Mouse (Mus musculus) forebrain, postnatal 0 days (tissue): ENCODE data around the gene Emc1. TPM values are rescaled to one million over a fixed set of nuclear protein-coding genes. Genes with fewer than 3 reads are reported as not detected.
A peak's percentile ranks its signal among the peaks of the same experiment; 100 is the strongest.

Experiments used
- ATAC-seq: fragments of 200-750 bp; cut with Nextera tagmentation; 2 replicates; pipeline ENCODE4 v1.8.0; 2017; ENCODE audit warnings: mild to moderate bottlenecking, moderate library complexity
- DNase-seq: peaks from one replicate; pipeline ENCODE4 v3.0.0-alpha.2; 2015
- H3K27ac ChIP-seq: fragments of 300-500 bp; sonication (generic); 2 replicates; pipeline ENCODE4 v1.5.1; 2014; ENCODE audit warnings: low read depth, mild to moderate bottlenecking, antibody characterized with exemption, low read length, moderate library complexity, mixed read lengths
- H3K27me3 ChIP-seq: fragments of 300-500 bp; sonication (generic); 2 replicates; pipeline ENCODE4 v1.6.1; 2014; ENCODE audit warnings: mild to moderate bottlenecking, low read length, mixed read lengths; ENCODE audit not compliant: insufficient read depth
- H3K36me3 ChIP-seq: fragments of 300-500 bp; sonication (generic); 2 replicates; pipeline ENCODE4 v1.6.1; 2014; ENCODE audit warnings: mild to moderate bottlenecking, moderate library complexity; ENCODE audit not compliant: insufficient read depth
- H3K4me1 ChIP-seq: fragments of 300-500 bp; sonication (generic); 2 replicates; pipeline ENCODE4 v1.6.1; 2014; ENCODE audit warnings: antibody characterized with exemption; ENCODE audit not compliant: insufficient read depth
- H3K4me2 ChIP-seq: fragments of 300-500 bp; sonication (generic); 2 replicates; pipeline ENCODE4 v1.6.1; 2014; ENCODE audit warnings: low read depth, mild to moderate bottlenecking, moderate library complexity
- H3K4me3 ChIP-seq: fragments of 300-500 bp; sonication (generic); 2 replicates; pipeline ENCODE4 v1.5.1; 2014; ENCODE audit warnings: low read depth, low read length, mixed read lengths
- H3K9ac ChIP-seq: fragments of 300-500 bp; sonication (generic); 2 replicates; pipeline ENCODE4 v1.6.1; 2014; ENCODE audit warnings: mild to moderate bottlenecking
- H3K9me3 ChIP-seq: fragments of 300-500 bp; sonication (generic); 2 replicates; pipeline ENCODE4 v1.6.1; 2016; ENCODE audit warnings: low read length
- CTCF ChIP-seq: sonication (generic); IDR thresholded peaks from 2 replicates; pipeline ENCODE4 v1.5.1; 2016; ENCODE audit warnings: antibody characterized with exemption, control low read depth, low read depth
- WGBS: fragments of 180-500 bp; shearing (Covaris S2); extraction: QIAGEN DNeasy Blood & Tissue Kit; methylation state at CpG from one replicate; pipeline ENCODE4 v1.1.7; 2014; 5-methylcytosine and 5-hydroxymethylcytosine counted together
- polyA plus RNA-seq: library from polyadenylated mRNA; unstranded; fragments of >200 nt; fragmentation: Nextera tagmentation; extraction: Ambion mirVana; gene quantifications from 2 replicates; pipeline ENCODE4 v1.2.1, GENCODE M21; 2015
- total RNA-seq: library from RNA; depleted of rRNA; stranded (reverse); fragments of >200 nt; gene quantifications from 2 replicates; pipeline ENCODE4 v1.2.3, GENCODE M21; 2014; rRNA removed

Emc1 gene
- 46.2 and 65.8 TPM in 2 replicates for total RNA-seq
- polyA plus RNA-seq, result 33.2 and 41.4 TPM in 2 replicates

- H3K4me2 ChIP-seq, result peak within 1 kb of the TSS; percentile 75
- H3K9ac ChIP-seq, result peak within 1 kb of the TSS; percentile 83
- no peaks in the 10 kb centered on the region for H3K27me3 ChIP-seq
- under 1% methylated on average over 64 of the region's 64 CpGs for WGBS
- peaks cover 39% of the 10 kb centered on the region for H3K36me3 ChIP-seq
- H3K4me3 ChIP-seq, result peak within 1 kb of the TSS; percentile 57
- DNase-seq (peak; percentile 90), ATAC-seq (peak; percentile 98)
- peaks cover 12% of the 10 kb centered on the region; the same call in 1 of the 2 replicates for H3K4me1 ChIP-seq
- peak within 1 kb of the TSS; percentile 92 for H3K27ac ChIP-seq
- no peaks in the 10 kb centered on the region for H3K9me3 ChIP-seq
- TF ChIP-seq CTCF, result no peak
Measured at GRCm38 (mm10) chr4:139351931-139352711, at the start of gene Emc1, which contains the start of the genes Mrto4 and Ubr4. TSS of gene Emc1 (plus strand) at chr4:139352587. TSS of gene Mrto4 (minus strand) at chr4:139352576. TSS of gene Ubr4 (plus strand) at chr4:139352609.

DNA sequence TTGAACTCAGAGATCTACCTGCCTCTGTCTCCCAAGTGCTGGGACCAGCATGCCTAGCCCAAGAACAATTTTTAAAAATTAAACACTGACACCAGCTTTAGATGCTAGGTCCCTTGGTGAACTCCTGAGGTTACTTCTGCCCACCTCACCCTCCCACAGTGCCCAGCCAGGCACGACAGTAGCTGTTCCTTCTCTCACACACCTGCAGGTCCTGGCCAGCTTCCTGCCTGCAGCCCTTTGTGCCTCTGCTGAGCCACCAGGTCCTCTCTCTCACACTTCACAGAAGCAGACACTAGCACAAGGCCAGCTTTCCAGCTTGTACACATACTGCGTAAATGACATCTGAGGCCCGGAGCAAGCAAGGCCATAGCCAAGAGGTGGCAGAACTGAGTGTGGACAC, 46.9 kb upstream of the Emc1 start:
- no peak overlapping the region for H3K4me3 ChIP-seq
- peaks cover 28% of the 10 kb centered on the region for H3K36me3 ChIP-seq
- DNase-seq (no peak), ATAC-seq (no peak)
- no peak overlapping the region for H3K9ac ChIP-seq
- H3K27me3 ChIP-seq, result no peaks in the 10 kb centered on the region
- no peak overlapping the region for H3K4me2 ChIP-seq
- 92% methylated on average over 3 of the region's 3 CpGs for WGBS
- no peak for TF ChIP-seq CTCF
- H3K27ac ChIP-seq, result no peak overlapping the region
- H3K4me1 ChIP-seq, result peaks cover 12% of the 10 kb centered on the region; the same call in 1 of the 2 replicates
- H3K9me3 ChIP-seq, result no peaks in the 10 kb centered on the region

DNA sequence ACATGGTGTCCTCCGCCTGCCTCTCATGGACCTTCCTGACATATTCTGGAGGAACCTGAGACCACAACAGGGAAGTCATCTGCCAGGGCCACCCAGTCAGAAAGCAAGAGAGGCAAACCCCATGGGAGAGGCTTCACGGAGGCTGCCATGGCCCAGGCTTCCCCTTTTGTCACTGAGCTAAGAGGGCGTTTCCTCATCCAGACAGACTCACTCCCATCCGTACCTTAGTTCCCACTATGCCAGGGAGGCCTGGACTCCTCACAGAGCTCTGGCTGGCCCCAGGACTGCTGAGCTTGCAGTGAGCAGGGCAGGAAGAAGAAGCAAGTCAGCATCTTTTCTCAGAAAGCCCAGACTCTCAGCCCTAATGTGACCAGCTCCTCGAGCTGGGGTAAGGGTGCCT, 44.5 kb upstream of the Emc1 start:
- Histone ChIP-seq H3K27me3 (no peaks in the 10 kb centered on the region), H3K4me2 (no peak overlapping the region), H3K9ac (no peak overlapping the region), H3K27ac (no peak overlapping the region), H3K4me3 (no peak overlapping the region), H3K36me3 (peaks cover 6% of the 10 kb centered on the region), H3K4me1 (peaks cover 19% of the 10 kb centered on the region; the same call in 1 of the 2 replicates), H3K9me3 (no peaks in the 10 kb centered on the region)
- 85% methylated on average over 5 of the region's 5 CpGs for WGBS
- ATAC-seq (no peak), DNase-seq (no peak)
- TF ChIP-seq CTCF, result no peak

GRCm38 (mm10) chr4:139309651-139310050, 42.7 kb upstream of the Emc1 start:
- Histone ChIP-seq H3K9ac (peak overlapping the region; percentile 79), H3K4me1 (peaks cover 19% of the 10 kb centered on the region; the same call in 1 of the 2 replicates), H3K27me3 (no peaks in the 10 kb centered on the region), H3K27ac (no peak overlapping the region), H3K36me3 (peaks cover 12% of the 10 kb centered on the region), H3K4me2 (peak overlapping the region; percentile 92), H3K4me3 (peak overlapping the region; percentile 93), H3K9me3 (no peaks in the 10 kb centered on the region)
- ATAC-seq (no peak), DNase-seq (no peak)
- peak; percentile 22; the same call in 1 of the 2 replicates for TF ChIP-seq CTCF
- 24% methylated on average over 6 of the region's 6 CpGs for WGBS

GRCm38 (mm10) chr4:139310171-139310898, 42.1 kb upstream of the Emc1 start, which contains the start of the genes Pqlc2 and Akr7a5:
TSS of gene Pqlc2 (minus strand) at chr4:139310708.
TSS of gene Akr7a5 (plus strand) at chr4:139310744.
- Histone ChIP-seq H3K9me3 (no peaks in the 10 kb centered on the region), H3K27ac (peak within 1 kb of the TSS; percentile 72), H3K27me3 (no peaks in the 10 kb centered on the region), H3K4me1 (peaks cover 19% of the 10 kb centered on the region; the same call in 1 of the 2 replicates), H3K36me3 (peaks cover 19% of the 10 kb centered on the region), H3K4me2 (peak within 1 kb of the TSS; percentile 92), H3K4me3 (peak within 1 kb of the TSS; percentile 93), H3K9ac (peak within 1 kb of the TSS; percentile 79)
- peak; percentile 43; the same call in 1 of the 2 replicates for TF ChIP-seq CTCF
- ATAC-seq, result peak; percentile 91
- 6% methylated on average over 62 of the region's 63 CpGs for WGBS
- peak; percentile 98 for DNase-seq

GRCm38 (mm10) chr4:139310899-139311701, 41.3 kb upstream of the Emc1 start:
- Histone ChIP-seq H3K27me3 (no peaks in the 10 kb centered on the region), H3K4me2 (peak overlapping the region; percentile 92), H3K9ac (peak overlapping the region; percentile 79), H3K9me3 (no peaks in the 10 kb centered on the region), H3K4me3 (peak overlapping the region; percentile 93), H3K36me3 (peaks cover 23% of the 10 kb centered on the region), H3K4me1 (peaks cover 19% of the 10 kb centered on the region; the same call in 1 of the 2 replicates), H3K27ac (peak overlapping the region; percentile 72)
- WGBS, result 2% methylated on average over 53 of the region's 53 CpGs
- peak; percentile 59 for ATAC-seq
- no peak for DNase-seq
- TF ChIP-seq CTCF, result no peak; the same call in 1 of the 2 replicates
